Mouse (Mus musculus) ZHBTc4 (cell line): Measurements from ENCODE around the gene Pwp2.

Source experiments
- DNase-seq: peaks from one replicate; pipeline ENCODE4 v3.0.0-alpha.2; 2011; ENCODE audit warnings: low read depth, low spot score

Gene Pwp2

DNA sequence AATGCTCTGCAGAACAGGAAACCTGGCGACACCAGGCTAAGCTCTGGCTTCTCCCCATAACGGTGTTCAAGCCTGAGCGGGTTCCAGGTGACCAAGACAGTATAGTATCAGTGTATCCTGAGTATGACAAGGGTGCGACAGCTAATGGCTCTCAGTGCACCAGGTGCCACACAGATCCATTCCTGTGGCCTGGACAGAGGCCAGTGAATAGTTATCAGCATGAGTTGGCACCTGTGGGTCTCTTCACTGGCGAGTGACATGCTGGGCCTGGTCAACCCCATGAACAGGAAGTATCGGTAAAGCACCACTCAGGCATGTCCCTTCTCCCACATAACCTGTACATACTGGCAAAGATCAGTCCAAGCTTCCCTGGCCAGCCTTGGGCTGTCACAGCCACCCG is 13.9 kb downstream of the Pwp2 start:
- DNase-seq, result no peak

DNA sequence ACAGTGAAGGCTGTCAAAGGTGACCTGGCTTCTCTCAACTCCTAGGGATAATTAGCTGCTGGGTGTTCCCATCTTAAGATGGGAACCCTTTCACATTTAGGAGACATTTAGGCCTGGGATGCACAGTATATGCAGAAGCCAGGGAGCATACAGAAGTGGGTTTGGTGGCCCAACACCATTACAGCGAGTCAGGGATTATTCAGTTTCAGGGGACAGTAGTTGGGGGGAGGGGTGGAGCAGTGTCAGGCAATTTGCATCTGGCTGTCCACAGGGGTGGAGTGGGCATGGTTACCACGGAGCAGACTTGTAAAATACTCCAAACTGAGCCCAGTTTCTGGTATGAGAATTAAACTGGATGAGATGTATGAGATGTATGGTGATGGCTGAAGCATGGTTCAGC is 14.5 kb downstream of the Pwp2 start:
- DNase-seq, result no peak

DNA sequence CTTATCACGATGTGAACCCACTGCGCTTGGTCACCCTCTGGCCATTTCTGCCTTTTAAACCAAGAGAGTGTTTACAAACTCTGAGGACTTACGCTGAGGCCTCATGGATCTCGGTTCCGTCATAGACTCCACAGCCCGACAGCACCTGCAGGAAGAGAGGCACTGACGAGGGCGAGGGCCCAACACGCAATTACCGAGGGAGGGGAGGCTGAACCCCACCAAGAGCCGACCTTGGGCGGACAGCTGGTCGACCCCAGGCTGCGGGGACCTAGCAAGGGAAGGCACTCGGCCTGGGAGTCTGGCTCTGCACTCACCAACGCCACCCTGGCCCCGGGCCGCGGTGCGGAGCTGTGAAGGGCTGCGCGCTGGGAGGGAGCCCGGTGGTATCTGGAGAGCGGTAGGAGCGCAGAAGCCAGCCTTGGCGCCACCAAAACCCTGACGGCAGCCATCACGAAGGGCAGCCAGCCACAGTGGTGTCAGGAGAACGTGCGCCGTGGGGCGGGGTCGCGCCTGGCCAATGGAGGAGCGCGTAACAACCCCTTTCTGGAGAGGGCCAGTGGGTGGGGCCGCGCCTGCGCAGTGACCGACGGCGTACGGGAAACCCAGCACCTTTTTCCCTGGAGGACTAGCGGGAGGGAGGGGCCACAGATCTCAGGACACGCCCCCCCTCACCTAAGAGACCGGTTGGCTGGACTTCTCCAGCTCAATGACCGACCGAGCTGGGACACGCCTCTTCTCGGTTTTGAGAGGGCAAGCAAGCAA is 15.5 kb downstream of the Pwp2 start, which contains the start of gene D10Jhu81e:
TSS of gene D10Jhu81e (minus strand) at position 502 of the 762 bp plus-strand sequence.
- peak; percentile 99 for DNase-seq

DNA sequence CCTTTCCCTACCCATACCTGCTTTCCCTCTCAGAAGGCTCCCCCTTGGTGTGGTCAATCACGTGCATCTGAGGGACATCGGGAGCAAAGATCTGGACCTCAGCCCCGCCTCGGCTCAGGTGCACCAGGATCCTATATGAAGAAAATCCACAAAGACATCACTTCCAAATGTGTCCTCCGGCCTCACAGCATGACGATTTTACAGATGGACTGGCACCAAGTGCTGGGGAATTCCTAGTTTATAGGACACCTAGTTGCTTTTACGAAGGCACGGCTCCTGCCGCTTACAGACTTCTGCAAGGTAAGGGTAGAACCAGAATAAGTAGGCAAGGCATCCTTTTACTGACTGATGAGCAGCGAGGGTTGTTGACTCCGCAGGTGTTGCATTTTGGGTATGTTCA is 16.2 kb downstream of the Pwp2 start:
- DNase-seq, result no peak

DNA sequence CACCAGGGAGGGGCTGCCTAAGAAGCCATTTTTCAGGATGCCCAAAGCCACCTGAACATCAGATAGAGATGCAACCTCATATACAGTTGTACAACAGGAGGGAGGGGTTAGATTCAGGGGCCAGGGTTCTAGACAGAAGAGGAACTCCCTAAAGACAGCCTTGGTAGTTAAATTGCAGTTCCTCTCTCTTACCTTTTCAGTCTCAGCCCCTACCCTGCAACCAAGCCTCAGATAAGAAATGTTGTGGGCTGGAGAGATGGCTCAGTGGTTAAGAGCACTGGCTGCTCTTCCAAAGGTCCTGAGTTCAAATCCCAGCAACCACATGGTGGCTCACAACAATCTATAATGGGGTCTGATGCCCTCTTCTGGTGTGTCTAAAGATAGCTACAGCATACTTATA is 17.2 kb downstream of the Pwp2 start:
- DNase-seq, result no peak

DNA sequence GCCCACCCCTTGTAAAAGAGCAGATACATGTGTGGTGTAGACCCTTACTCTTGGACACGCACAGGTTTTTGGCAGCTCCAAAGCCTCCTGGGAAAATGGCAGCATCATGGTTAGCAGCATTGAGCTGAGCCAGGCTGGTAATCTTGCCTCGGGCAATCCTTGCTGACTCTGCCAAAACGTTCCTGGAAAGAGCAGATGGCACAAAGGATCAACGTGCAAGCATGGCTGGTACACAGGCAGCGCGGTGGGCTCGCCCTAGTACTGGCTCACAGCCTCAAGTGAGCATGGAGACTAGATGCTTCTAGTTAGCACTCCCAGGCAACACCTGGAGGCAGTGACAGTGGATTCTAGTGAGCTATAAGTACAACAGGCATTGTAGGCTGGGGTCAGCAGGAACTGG is 17.6 kb downstream of the Pwp2 start:
- no peak for DNase-seq

DNA sequence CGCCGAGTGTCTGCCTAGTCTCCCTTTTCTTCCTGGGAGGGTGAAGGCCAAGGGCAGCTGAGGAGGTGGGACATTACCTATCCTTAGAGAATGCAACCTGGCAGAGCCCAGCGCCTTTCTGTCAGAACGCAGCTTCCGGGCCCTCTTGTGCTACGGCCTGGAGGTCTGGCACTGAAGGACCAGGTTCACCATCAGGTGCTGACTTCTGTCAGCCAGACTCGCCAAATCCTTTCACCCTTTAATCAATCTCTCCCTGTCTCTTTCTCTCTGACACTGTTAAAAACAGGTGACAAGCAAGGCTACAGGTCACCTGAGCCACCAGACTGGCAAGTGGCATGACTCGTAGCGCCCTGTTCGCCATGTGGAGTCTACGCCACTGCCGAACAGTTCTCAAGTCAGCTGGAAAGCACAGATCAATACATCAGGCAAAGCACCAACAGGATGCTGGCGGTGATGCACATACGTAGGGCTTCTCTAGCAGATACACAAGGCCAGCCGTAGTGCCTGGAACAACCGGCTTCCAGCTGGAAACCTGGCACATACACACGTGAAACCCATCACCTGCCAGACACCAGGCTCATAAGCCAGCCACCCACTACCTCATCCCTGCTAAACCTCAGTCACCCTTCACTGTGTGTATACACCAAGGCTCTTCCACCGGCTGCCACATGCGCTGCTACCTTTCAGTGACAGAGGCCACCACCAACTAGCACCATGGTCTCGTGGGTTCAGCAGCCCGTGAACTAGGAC is 19.5 kb downstream of the Pwp2 start:
- no peak for DNase-seq

DNA sequence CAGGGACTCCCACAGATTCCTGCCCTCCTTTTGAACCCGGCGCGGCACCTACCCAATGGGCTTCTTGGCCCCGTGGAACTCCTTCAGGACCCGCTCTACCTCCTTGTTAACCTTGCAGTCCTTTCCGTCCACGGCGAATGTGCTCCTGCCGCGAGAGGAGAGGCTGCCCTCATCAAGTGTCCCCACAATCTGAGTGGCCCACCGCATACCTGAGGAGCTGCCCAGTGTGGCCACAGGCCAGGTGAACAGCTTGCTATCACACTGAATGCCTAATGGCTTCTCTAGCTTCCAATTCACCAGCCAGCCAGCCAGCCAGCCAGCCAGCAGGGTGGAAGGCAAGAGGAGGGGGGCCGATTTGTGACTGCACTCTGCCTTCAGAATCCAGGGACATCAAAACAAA is 20.2 kb downstream of the Pwp2 start:
- DNase-seq, result no peak

DNA sequence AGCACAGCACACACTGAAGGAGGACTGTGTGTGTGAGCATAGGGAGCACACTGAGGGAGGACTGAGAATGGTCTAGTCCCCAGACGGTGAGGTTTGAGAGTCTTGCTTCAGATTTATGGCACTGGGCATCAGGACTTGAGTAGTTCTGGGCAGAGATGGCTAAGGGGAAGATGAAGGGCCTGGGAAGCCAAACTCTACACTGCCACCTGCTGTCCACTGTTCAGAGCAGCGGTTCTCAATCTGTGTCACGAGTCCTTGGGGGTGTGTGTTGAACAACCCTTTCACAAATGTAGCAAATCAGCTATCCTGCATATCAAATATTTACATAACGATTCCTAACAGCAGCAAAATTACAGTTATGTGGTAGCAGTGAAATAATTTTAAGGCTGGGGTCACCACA is 21.0 kb downstream of the Pwp2 start:
- DNase-seq, result peak; percentile 82

DNA sequence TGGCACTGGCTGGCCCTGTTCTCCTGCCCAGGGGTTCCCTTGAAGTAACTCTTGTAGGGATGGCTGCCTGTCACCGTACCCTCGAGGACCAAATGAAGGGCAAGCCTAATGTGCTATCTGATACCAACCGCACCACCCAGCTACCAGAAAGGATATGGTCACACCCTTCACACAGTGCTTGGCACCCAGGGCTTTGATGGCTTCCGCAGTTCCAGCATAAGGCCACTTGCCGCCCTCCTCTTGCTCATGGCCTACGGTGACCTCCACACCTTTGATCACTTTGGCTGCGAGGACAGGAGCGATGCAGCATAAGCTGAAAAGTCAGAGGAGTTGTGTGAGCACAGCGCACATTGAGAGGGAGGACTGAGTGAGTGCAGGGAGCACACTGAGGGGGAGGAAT is 21.7 kb downstream of the Pwp2 start:
- DNase-seq, result no peak

DNA sequence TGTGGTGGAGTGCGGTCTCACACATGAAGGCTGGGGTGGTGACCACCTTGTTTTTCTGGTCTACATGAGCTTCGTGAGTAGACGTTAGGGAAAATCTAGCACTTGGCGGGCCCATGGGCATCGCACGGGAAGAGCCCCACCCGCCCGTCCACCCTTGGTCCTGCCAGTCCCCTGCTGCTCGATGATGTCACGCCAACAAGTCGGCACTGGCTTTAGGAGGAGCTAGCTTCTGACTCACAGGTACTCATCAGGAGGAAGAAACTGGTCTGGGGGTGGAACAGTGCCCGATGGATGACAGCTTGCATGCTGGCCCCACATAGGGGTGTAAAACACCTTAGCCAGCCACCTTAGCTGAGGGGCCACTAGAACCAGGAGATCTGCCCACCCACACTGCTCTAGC is 22.3 kb downstream of the Pwp2 start:
- DNase-seq, result no peak

DNA sequence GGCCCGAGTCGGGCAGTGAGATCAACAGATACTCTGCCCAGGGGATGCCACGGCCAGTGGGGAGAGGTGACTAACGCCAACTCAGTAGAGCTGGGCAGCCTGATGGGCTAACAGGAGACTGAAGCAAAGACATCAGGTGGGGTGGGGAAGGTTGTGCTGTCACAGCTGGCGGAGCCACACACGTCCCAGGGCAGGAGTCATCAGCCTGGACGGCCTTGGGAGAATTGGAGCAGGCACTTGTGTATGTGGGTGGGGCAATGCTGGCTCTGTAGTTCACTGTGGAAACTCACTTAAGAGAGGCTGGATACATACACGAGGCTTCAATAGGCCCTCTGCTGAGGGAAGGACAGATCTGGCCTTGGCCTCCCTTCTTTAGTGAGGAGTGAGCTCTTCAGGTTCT is 23.9 kb downstream of the Pwp2 start:
- DNase-seq, result no peak

DNA sequence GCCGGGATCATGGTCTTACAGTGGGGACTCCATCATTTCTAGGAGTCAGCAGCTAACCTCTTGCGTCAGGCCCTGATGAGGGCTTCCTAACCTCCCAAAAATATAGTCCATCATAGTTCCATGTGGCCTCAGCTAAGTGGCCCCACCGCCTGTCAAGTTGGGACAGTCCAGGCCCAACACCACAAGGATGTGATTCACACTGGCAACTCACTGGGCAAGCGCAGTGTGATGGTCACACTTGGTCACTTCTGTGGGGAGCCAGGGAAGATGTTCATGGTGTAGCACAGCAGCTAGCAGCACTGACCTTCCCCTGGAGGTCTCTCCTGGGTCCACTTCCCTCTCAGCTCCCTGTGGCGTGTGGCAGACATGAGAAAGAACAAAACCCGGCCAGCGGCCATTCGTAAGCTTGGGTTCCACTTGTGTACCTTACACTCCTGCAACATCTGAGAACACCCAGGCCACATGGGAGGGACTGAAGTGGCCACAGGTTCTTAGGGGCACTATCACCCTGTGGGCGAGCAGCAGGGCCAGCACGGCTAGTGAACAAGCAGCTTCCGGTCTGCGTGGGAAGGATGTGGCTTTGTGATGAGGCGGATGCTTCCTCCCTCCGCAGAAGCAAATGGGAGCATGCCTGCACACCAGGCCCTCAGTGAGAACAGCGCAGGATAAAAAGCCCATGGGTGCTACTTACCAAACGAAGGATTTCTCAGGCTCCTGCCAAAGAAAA is 24.4 kb downstream of the Pwp2 start:
- DNase-seq, result no peak

DNA sequence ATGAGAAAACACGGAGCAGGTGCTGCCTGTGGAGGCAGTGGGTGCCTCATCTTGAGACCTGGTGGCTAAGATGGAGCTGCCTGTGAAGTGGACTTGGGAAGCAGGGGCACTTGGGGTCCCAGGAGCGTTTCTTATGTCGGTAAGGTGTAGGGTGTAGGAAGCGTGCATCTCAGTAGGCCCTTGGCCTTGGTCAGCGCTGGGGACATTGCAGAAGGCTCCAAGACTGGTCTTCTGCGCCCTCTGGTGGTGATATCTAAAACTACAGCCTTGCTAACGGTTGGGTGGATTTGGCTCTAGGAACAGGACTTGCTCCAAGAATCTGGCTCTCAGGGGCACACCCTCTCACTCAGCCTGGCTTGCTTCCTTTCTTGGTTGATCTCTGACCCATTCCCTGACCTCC is 25.0 kb downstream of the Pwp2 start:
- DNase-seq, result peak; percentile 83

DNA sequence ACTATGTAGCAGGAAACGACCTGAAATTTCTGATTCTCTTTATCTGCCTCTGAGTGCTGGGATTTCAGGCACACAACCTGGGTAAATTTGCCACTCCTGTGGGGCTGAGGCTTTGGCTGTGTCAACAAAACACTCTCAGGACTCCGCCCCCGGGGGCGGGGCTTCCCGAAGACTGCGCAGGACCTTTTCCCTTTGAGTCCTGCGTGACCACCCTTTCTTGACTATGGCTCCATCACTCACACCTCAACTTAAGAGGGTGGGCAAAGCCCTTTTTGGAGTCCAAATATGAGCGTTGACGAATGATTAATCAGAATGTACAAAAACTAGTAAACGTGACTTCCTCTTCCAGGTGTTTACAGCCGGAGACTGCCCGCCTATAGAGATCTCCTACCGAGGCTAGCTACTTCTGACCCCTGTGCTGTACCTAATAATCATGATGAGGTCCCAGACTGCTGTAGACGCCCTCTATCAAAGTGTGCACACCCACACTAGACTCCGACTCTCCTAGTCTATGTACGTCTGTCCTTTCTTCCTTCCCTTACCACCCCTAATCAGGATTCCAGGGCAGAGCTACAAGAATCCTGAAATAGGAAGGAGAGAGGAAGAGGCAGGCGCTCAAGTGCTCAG is 25.6 kb downstream of the Pwp2 start:
- peak; percentile 69 for DNase-seq

DNA sequence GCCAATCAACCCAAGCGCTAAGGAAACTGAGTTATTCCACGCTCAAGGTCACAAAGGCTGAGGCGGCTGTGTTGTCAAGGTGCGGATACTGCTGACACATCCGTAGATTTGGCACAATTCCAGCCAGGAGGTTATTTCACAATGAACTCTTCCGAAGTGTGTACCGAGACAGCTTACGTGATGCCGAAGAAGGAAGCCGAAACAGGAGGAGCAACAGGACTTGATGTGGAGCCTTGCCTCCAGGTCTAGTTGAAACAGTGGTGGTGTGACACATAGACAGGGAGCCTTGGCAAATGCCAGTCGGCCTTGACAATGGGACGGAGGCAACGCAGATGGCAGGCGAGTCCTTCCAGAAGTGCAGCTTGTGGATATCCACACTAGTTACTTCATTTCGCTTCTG is 26.9 kb downstream of the Pwp2 start:
- DNase-seq, result peak; percentile 35

DNA sequence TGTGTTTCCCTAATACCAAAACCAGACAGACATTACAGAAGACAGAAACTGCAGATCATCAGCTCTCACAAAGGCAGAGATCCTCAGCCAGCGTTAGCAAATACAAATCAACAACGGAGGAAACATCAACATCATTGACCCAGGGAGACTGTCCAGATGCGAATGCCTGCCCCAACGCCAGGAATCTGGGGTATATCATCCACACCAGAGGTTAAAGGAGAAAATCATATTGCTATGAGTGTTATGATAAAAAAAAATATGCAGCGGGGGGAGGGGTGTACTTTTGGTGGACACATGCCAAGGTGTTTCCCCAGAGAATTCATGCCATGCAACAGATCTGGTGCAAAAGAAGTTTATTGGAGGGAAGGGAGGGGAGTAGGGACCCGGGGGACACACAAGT is 28.0 kb downstream of the Pwp2 start:
- no peak for DNase-seq

DNA sequence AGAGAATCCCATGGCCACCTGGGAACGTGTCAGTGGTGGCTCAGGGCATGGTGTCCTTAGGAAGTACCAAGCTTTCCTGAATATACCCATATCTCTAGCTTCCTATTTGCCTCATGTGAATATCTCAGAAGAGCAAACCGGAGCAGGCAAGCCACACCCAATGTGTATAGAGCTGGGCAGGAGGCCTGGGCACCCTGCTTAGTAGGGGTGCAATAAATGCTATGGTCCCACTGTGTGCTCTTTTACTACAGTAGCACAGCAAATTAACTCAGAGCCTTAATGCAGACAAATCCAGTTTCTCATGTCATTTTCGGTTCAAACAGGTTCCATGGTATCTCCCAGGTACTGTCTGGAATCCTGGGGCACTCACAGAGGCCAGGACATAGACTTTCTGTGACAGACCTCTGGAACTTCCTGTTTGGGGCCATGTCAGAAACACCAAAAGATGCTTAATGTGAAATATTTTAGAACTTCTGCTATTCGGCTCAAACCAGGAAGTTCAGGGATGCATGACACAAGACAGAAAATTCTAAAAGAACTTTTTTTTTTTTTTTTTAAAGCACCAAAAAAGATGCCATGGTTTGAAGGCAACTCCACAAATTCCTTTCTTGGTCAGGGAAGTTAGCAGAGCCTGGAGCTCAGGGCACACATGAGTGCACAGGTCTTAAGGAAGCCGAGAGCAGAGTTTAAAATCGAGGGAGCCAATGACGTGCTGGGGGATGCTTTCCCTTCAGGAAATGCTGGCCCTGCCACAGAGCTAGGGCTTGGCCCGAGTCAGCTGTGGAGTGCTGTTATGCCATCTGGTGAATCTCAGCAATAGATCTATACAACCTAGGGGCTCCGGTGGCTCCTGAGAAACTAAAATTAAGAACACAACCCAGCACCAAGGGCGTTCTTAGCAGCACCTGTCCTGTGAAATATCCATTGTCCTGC is 35.8 kb downstream of the Pwp2 start:
- DNase-seq, result no peak

DNA sequence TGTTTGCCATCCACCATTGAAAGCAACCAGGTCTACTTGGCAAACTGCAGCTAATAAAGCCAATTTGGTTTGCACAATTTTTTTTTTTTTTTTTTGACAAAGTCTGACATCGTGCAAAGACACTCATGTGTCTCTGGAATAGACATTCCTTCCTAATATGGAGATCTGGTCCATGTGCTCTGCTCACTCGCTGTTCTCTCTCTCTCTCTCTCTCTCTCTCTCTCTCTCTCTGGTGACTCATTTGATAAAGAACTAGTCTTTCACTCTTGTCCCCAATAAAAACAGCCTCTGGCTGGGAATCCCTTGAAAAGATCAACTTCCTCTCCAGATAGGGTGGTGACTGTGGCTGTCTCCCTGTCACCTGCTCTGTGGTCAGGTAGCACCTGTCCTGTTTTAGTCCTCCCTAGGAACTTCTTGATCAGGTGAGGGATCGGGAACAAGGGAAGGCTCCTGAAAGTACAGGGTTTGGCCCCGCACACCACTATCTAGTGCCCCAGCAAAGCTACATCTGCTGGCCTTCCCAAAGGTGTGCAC is 37.0 kb downstream of the Pwp2 start:
- DNase-seq, result no peak

DNA sequence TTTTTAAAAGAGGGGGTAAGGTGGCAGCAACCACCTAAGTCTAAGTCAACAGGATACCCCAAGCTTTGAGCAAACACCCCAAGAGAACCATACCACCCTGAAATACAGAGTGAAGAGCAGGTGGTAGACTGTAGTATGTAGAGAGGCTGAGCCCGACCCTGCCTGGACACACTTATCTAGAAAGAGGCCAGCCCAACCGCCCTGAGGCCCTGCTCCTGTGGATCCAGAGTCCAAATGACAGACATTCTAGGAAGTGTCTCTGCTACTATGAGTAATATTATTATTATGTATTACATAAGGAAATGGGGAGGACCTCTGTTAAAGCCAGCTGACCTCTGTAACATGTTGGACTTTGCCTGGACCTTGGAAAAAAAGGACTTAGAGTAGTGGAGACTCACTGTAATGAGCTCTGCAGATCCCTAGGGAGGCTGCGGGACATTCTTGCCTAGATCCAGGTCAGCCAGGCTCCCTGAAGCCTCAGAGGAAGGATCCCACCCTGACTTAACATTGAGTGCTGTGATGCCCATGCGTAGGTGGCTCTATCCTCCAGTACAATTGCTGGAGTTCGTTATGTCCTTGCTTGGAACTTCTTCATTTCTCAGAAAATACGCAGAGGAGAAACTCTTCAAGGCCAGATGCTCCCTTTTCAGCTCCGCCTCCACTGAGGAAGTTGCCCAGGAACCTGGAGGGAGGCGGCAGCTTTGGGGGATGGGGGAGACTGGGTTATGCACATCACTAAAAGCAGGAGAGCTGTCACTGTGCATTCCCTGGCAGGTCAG is 41.0 kb downstream of the Pwp2 start:
- DNase-seq, result no peak
